Mouse (Mus musculus): ENCODE results near the gene Tspan15. TPM values are rescaled to one million over a fixed set of nuclear protein-coding genes. Genes with fewer than 3 reads are reported as not detected.

Tspan15 gene
- polyA plus RNA-seq, 1 experiment from 2014 or later = 49.8 TPM

- H3K4me2 ChIP-seq (ENCODE audit: low read length) = no peak overlapping the region
- WGBS = 54% methylated on average over 15 of the region's 15 CpGs
- H3K36me3 ChIP-seq (ENCODE audit: insufficient read depth, low read length) = no peaks in the 10 kb centered on the region
- peak; percentile 29 for DNase-seq (ENCODE audit: low spot score)
- H3K9ac ChIP-seq (ENCODE audit: low read depth, low read length) = no peak overlapping the region
- no peak overlapping the region for H3K4me3 ChIP-seq (replicated peaks; ENCODE audit: low read depth, low read length)
- H3K4me1 ChIP-seq (replicated peaks; ENCODE audit: insufficient read depth, low read length) = no peaks in the 10 kb centered on the region
- no peak for TF ChIP-seq CTCF (IDR thresholded peaks at IDR 0.05; ENCODE audit: low read depth)
- H3K27me3 ChIP-seq (ENCODE audit: insufficient read depth, low read length) = no peaks in the 10 kb centered on the region
- H3K27ac ChIP-seq = no peak overlapping the region
- H3K9me3 ChIP-seq (replicated peaks; ENCODE audit: low read length) = no peaks in the 10 kb centered on the region
- no peak for ATAC-seq (replicated peaks; ENCODE audit: low FRiP score, low read depth)
Measured at GRCm38 (mm10) chr10:62174533-62175313, 56.3 kb downstream of the Tspan15 start.

GRCm38 (mm10) chr10:62173941-62174448 is 57.1 kb downstream of the Tspan15 start:
- ATAC-seq (replicated peaks; ENCODE audit: low FRiP score, low read depth) (no peak), DNase-seq (ENCODE audit: low spot score) (no peak)
- H3K9me3 ChIP-seq (replicated peaks; ENCODE audit: low read length) = no peaks in the 10 kb centered on the region
- H3K36me3 ChIP-seq (ENCODE audit: insufficient read depth, low read length) = no peaks in the 10 kb centered on the region
- H3K27me3 ChIP-seq (ENCODE audit: insufficient read depth, low read length) = no peaks in the 10 kb centered on the region
- 28% methylated on average over 9 of the region's 9 CpGs for WGBS
- H3K4me3 ChIP-seq (replicated peaks; ENCODE audit: low read depth, low read length) = no peak overlapping the region
- H3K9ac ChIP-seq (ENCODE audit: low read depth, low read length) = no peak overlapping the region
- no peaks in the 10 kb centered on the region for H3K4me1 ChIP-seq (replicated peaks; ENCODE audit: insufficient read depth, low read length)
- H3K27ac ChIP-seq = no peak overlapping the region
- no peak for TF ChIP-seq CTCF (IDR thresholded peaks at IDR 0.05; ENCODE audit: low read depth)
- H3K4me2 ChIP-seq (ENCODE audit: low read length) = no peak overlapping the region

GRCm38 (mm10) chr10:62172841-62173553 is 58.1 kb downstream of the Tspan15 start:
- Histone ChIP-seq H3K4me1 (replicated peaks; ENCODE audit: insufficient read depth, low read length) (no peaks in the 10 kb centered on the region), H3K4me2 (ENCODE audit: low read length) (no peak overlapping the region), H3K4me3 (replicated peaks; ENCODE audit: low read depth, low read length) (no peak overlapping the region), H3K9me3 (replicated peaks; ENCODE audit: low read length) (no peaks in the 10 kb centered on the region), H3K36me3 (ENCODE audit: insufficient read depth, low read length) (no peaks in the 10 kb centered on the region), H3K27ac (no peak overlapping the region), H3K9ac (ENCODE audit: low read depth, low read length) (no peak overlapping the region), H3K27me3 (ENCODE audit: insufficient read depth, low read length) (no peaks in the 10 kb centered on the region)
- ATAC-seq (replicated peaks; ENCODE audit: low FRiP score, low read depth) (no peak), DNase-seq (ENCODE audit: low spot score) (no peak)
- WGBS = 9% methylated on average over 9 of the region's 9 CpGs
- TF ChIP-seq CTCF (IDR thresholded peaks at IDR 0.05; ENCODE audit: low read depth) = no peak

DNA sequence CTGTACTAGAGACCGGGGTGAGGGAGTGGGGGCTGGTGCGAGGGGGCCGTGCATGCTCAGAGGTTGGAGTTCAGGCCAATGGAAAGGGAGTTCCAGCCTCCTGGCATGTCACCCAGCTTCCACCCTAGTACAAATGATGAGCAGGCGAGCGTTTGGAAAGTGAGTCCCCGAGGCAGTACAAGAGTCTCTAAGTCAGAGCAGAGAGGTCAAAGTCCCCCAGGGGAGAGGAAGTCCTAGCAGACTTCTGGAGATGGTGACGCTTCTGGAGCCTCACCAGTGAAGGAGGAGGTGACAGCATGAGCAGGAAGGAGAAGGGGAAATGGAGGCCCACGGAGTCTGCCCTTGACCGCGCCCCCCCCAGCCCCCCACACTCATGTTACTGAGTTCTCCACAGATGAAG is 68.6 kb downstream of the Tspan15 start:
- H3K9me3 ChIP-seq (replicated peaks; ENCODE audit: low read length) = no peaks in the 10 kb centered on the region
- 0 out of 2 replicates have a peak, but pooled peaks cover 8% of the 10 kb centered on the region for H3K4me1 ChIP-seq (replicated peaks; ENCODE audit: insufficient read depth, low read length)
- WGBS = 17% methylated on average over 10 of the region's 10 CpGs
- no peak overlapping the region; the same call in 1 of the 2 replicates for H3K4me2 ChIP-seq (ENCODE audit: low read length)
- H3K36me3 ChIP-seq (ENCODE audit: insufficient read depth, low read length) = no peaks in the 10 kb centered on the region
- H3K27ac ChIP-seq = no peak overlapping the region
- no peak overlapping the region for H3K9ac ChIP-seq (ENCODE audit: low read depth, low read length)
- no peak for TF ChIP-seq CTCF (IDR thresholded peaks at IDR 0.05; ENCODE audit: low read depth)
- DNase-seq (ENCODE audit: low spot score) (peak; percentile 8), ATAC-seq (replicated peaks; ENCODE audit: low FRiP score, low read depth) (no peak)
- H3K27me3 ChIP-seq (ENCODE audit: insufficient read depth, low read length) = no peaks in the 10 kb centered on the region
- no peak overlapping the region for H3K4me3 ChIP-seq (replicated peaks; ENCODE audit: low read depth, low read length)

DNA sequence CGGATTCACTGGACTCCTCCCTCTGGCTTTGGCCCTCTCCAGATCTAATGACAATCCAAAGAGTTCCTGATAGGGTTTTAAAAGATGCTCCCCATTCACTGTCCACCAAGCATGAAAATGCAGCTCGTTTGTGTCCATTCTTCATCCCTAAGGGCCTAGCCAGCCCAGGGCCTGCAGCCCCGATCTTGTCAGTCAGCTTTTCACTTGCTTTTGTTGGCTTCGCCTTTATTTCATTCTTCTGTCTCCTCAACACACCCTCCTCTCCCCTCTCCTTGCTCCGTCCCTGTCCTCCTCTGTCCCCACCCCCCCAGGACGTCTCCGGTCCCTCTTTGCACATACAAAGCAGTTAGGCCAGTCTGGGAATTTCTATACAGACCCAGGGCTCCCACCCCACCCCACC is 81.1 kb downstream of the Tspan15 start:
- no peaks in the 10 kb centered on the region for H3K9me3 ChIP-seq (replicated peaks; ENCODE audit: low read length)
- 60% methylated on average over 7 of the region's 7 CpGs for WGBS
- no peak for TF ChIP-seq CTCF (IDR thresholded peaks at IDR 0.05; ENCODE audit: low read depth)
- H3K27ac ChIP-seq = no peak overlapping the region
- H3K4me1 ChIP-seq (replicated peaks; ENCODE audit: insufficient read depth, low read length) = no peaks in the 10 kb centered on the region
- H3K4me2 ChIP-seq (ENCODE audit: low read length) = no peak overlapping the region
- ATAC-seq (replicated peaks; ENCODE audit: low FRiP score, low read depth) = no peak
- no peaks in the 10 kb centered on the region for H3K27me3 ChIP-seq (ENCODE audit: insufficient read depth, low read length)
- no peak overlapping the region for H3K9ac ChIP-seq (ENCODE audit: low read depth, low read length)
- no peak overlapping the region for H3K4me3 ChIP-seq (replicated peaks; ENCODE audit: low read depth, low read length)
- no peak for DNase-seq (ENCODE audit: low spot score)
- H3K36me3 ChIP-seq (ENCODE audit: insufficient read depth, low read length) = no peaks in the 10 kb centered on the region

DNA sequence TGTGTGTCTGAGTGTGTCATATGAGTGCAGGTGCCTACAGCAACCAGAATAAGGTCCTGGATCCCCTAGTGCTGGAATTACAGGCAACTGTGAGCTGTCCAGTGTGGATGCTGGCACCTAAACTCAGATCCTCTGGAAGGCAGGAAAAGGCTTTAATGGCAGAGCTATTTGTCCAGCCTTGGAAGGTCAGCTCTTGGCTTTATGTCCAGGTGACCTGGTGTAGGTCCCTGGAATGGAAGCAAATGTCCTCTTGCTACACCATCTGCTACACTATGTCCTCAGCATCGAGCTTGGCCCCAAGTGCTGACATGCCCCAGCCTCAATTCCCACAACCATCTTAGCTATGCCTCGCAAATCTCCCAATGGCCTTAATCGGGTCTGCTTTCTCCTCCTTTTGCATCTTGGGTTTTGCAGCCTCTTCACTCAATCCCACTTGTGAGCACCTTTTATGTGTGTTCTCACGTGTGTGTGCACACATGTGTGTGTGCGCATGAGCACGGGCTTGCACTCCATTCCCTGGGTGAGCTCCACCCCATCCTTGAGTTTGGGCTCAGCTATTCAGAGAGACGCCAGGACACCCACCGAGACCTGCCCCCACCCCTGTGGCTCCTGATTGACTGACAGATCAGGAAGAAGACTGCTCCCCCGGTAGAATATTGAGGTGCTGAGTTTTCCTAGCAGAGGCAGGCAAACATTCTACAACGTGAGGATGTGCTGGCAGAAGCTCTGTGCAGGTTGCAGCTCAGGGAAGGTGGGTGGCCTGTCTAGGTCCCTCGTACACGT is 83.4 kb downstream of the Tspan15 start:
- Histone ChIP-seq H3K36me3 (ENCODE audit: insufficient read depth, low read length) (no peaks in the 10 kb centered on the region), H3K4me2 (ENCODE audit: low read length) (no peak overlapping the region), H3K27ac (no peak overlapping the region), H3K27me3 (ENCODE audit: insufficient read depth, low read length) (no peaks in the 10 kb centered on the region), H3K4me1 (replicated peaks; ENCODE audit: insufficient read depth, low read length) (no peaks in the 10 kb centered on the region), H3K4me3 (replicated peaks; ENCODE audit: low read depth, low read length) (no peak overlapping the region), H3K9me3 (replicated peaks; ENCODE audit: low read length) (no peaks in the 10 kb centered on the region), H3K9ac (ENCODE audit: low read depth, low read length) (no peak overlapping the region)
- no peak for TF ChIP-seq CTCF (IDR thresholded peaks at IDR 0.05; ENCODE audit: low read depth)
- 61% methylated on average over 12 of the region's 12 CpGs for WGBS
- DNase-seq (ENCODE audit: low spot score) (no peak), ATAC-seq (replicated peaks; ENCODE audit: low FRiP score, low read depth) (no peak)

Measured in kidney, postnatal 0 days (tissue).